Mouse (Mus musculus) spleen, adult 2 months (tissue): ENCODE results near the gene Kif4.

Source experiments
- CTCF ChIP-seq: fragments of 200-500 bp; IDR thresholded peaks from 2 replicates; pipeline ENCODE4 v1.5.1; 2011; ENCODE audit warnings: mild to moderate bottlenecking, inconsistent platforms; ENCODE audit not compliant: insufficient read depth, insufficient read length, insufficient replicate concordance; ENCODE audit errors: extremely low read depth
- POLR2A ChIP-seq: fragments of 200-500 bp; IDR thresholded peaks from 2 replicates; pipeline ENCODE4 v1.6.1; 2011; ENCODE audit warnings: low read depth, low read length, inconsistent platforms

DNA sequence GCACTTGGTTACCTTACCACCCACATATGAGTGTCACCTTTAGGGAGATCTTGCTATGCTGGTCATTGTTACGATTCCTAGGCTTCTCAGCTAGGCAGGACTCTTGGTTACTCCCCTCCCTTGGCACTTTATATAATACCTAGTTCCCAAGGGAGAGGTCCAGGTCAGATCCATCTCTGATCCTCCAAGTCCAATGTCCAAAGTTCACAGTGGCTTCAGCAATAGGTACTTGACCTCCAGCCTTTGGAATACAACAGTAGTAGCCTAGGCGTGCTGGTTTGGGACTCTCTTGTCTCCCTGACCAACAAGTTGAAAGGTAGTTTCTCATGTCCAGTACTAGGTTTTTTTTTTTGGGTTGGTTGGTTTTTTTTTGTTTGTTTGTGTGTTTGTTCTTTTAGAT, 3.5 kb downstream of the Kif4 start:
- TF ChIP-seq CTCF (no peak), POLR2A (no peak)
